Mouse (Mus musculus) liver, embryonic 14.5 days (tissue): Measurements from ENCODE around the gene Nr5a1. TPM values are rescaled to one million over a fixed set of nuclear protein-coding genes. Genes with fewer than 3 reads are reported as not detected.

Source experiments
- ATAC-seq: fragments of 200-750 bp; cut with Nextera tagmentation; 2 replicates; pipeline ENCODE4 v1.8.0; 2017; ENCODE audit warnings: moderate number of reproducible peaks, mild to moderate bottlenecking, moderate library complexity; ENCODE audit not compliant: insufficient read depth
- DNase-seq, 3 experiments: peaks; one replicate each; pipeline ENCODE4 v3.0.0-alpha.2; 2012 to 2013; ENCODE audit warnings: low read depth in 3 of 3, low spot score in 3 of 3
- H3K27ac ChIP-seq: fragments of 300-500 bp; sonication (generic); 2 replicates; pipeline ENCODE4 v1.5.1; 2014; ENCODE audit warnings: moderate library complexity, mild to moderate bottlenecking, control low read depth, inconsistent platforms
- H3K27me3 ChIP-seq: fragments of 300-500 bp; sonication (generic); 2 replicates; pipeline ENCODE4 v1.6.1; 2014; ENCODE audit warnings: mild to moderate bottlenecking, low read length, moderate library complexity; ENCODE audit not compliant: control insufficient read depth, insufficient read depth
- H3K36me3 ChIP-seq: fragments of 300-500 bp; sonication (generic); replicated peaks from 2 replicates; pipeline ENCODE4 v1.6.1; 2014; ENCODE audit warnings: low read depth; ENCODE audit not compliant: control insufficient read depth, insufficient read depth
- H3K4me1 ChIP-seq, 2 experiments: fragments of 200-500 bp in 1 of 2; fragments of 300-500 bp in 1 of 2; sonication (generic) in 1 of 2; replicated peaks; 2 replicates each; pipeline ENCODE4 v1.6.1; 2012 to 2014; ENCODE audit warnings: antibody characterized with exemption in 1 of 2, inconsistent platforms in 1 of 2, low read length in 1 of 2; ENCODE audit not compliant: control insufficient read depth in 2 of 2, insufficient read depth in 2 of 2
- H3K4me2 ChIP-seq: fragments of 300-500 bp; sonication (generic); 2 replicates; pipeline ENCODE4 v1.6.1; 2014; ENCODE audit warnings: low read depth, mild to moderate bottlenecking, control low read depth, moderate library complexity
- H3K4me3 ChIP-seq, 2 experiments: fragments of 200-500 bp in 1 of 2; fragments of 300-500 bp in 1 of 2; sonication (generic) in 1 of 2; 2 replicates each; pipeline ENCODE4 v1.5.1; 2012 to 2014; ENCODE audit warnings: low read depth in 2 of 2, low read length in 2 of 2, mild to moderate bottlenecking in 2 of 2, control low read depth in 1 of 2, inconsistent platforms in 1 of 2, moderate library complexity in 1 of 2; ENCODE audit not compliant: insufficient read depth in 1 of 2
- H3K9ac ChIP-seq: fragments of 300-500 bp; sonication (generic); replicated peaks from 2 replicates; pipeline ENCODE4 v1.6.1; 2014; ENCODE audit warnings: mild to moderate bottlenecking, control low read depth, moderate library complexity
- H3K9me3 ChIP-seq: fragments of 300-500 bp; sonication (generic); 2 replicates; pipeline ENCODE4 v1.6.1; 2016; ENCODE audit warnings: low read length, mixed read lengths; ENCODE audit not compliant: control insufficient read depth
- CTCF ChIP-seq: IDR thresholded peaks from 2 replicates; pipeline ENCODE4 v1.5.1; 2016; ENCODE audit warnings: antibody characterized with exemption, low read depth, control low read depth
- EP300 ChIP-seq: IDR thresholded peaks from 2 replicates; pipeline ENCODE4 v1.6.1; 2016; ENCODE audit warnings: antibody characterized with exemption, low read depth
- WGBS: fragments of 180-500 bp; shearing (Covaris S2); extraction: QIAGEN DNeasy Blood & Tissue Kit; methylation state at CpG from one replicate; pipeline ENCODE4 v1.1.7; 2014; ENCODE audit not compliant: insufficient replicate concordance; 5-methylcytosine and 5-hydroxymethylcytosine counted together
- polyA plus RNA-seq, 2 experiments: library from polyadenylated mRNA; depleted of rRNA in 1 of 2; stranded (reverse) in 1 of 2; unstranded in 1 of 2; fragments of >200 nt; fragmentation: Nextera tagmentation in 1 of 2; extraction: Ambion mirVana in 1 of 2; gene quantifications; 2 replicates each; pipeline versions ENCODE4 v1.2.1 to v1.2.3; 2012 to 2014

Gene Nr5a1
- polyA plus RNA-seq, 2 experiments: not detected

- H3K27ac ChIP-seq: no peak overlapping the region
- no peak overlapping the region for H3K4me3 ChIP-seq
- H3K4me1 ChIP-seq: no peaks in the 10 kb centered on the region
- TF ChIP-seq CTCF (peak; percentile 54), EP300 (no peak)
- ATAC-seq (no peak), DNase-seq (no peak)
- no peaks in the 10 kb centered on the region for H3K36me3 ChIP-seq
- H3K9ac ChIP-seq: no peak overlapping the region
- no peaks in the 10 kb centered on the region for H3K27me3 ChIP-seq
- H3K9me3 ChIP-seq: no peaks in the 10 kb centered on the region
- H3K4me2 ChIP-seq: no peak overlapping the region
- WGBS: 51% methylated on average over 9 of the region's 9 CpGs
Observed at GRCm38 (mm10) chr2:38675366-38675969, 38.9 kb downstream of the Nr5a1 start.

- no peaks in the 10 kb centered on the region for H3K9me3 ChIP-seq
- DNase-seq: no peak
- H3K27me3 ChIP-seq: no peaks in the 10 kb centered on the region; the same call in 1 of the 2 replicates
- H3K4me2 ChIP-seq: no peak overlapping the region
- ATAC-seq: no peak
- H3K4me1 ChIP-seq: no peaks in the 10 kb centered on the region
- WGBS: 52% methylated on average over 11 of the region's 11 CpGs
- H3K36me3 ChIP-seq: no peaks in the 10 kb centered on the region
- TF ChIP-seq CTCF (no peak), EP300 (no peak)
- H3K9ac ChIP-seq: no peak overlapping the region
- H3K4me3 ChIP-seq: no peak overlapping the region
- no peak overlapping the region for H3K27ac ChIP-seq
Observed at GRCm38 (mm10) chr2:38672496-38672895, 41.8 kb downstream of the Nr5a1 start.

GRCm38 (mm10) chr2:38668802-38669580 lies 45.4 kb downstream of the Nr5a1 start:
- ATAC-seq (no peak), DNase-seq (peak in 1 of 3 experiments; percentile 9)
- H3K27me3 ChIP-seq: no peaks in the 10 kb centered on the region; the same call in 1 of the 2 replicates
- no peaks in the 10 kb centered on the region for H3K4me1 ChIP-seq
- TF ChIP-seq CTCF (peak; percentile 36), EP300 (no peak)
- H3K27ac ChIP-seq: no peak overlapping the region
- WGBS: 16% methylated on average over 17 of the region's 17 CpGs
- no peak overlapping the region for H3K4me2 ChIP-seq
- H3K4me3 ChIP-seq: no peak overlapping the region
- H3K36me3 ChIP-seq: no peaks in the 10 kb centered on the region
- H3K9ac ChIP-seq: no peak overlapping the region
- no peaks in the 10 kb centered on the region for H3K9me3 ChIP-seq

DNA sequence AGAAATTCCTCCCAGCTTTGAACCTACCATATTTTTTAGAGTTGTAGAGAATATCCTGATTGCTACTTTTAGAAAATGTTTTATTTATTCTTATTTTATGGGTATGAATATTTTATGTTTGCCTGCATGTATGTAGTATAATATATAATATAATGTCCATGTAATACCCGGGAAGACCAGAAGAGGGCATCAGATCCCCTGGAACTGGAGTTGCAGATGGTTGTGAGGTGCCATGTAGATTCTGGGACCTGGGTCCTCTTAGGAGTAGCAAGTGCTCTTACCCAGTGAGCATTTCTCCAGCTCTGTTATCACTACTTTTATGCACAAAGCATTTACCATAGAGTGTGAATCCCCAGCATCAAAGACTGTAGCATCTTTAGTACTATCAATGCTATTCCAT lies 52.9 kb downstream of the Nr5a1 start:
- Histone ChIP-seq H3K4me1 (peaks cover 0 to 3% of the 10 kb centered on the region in 2 experiments; a peak in 1 of 4 replicates), H3K27ac (no peak overlapping the region), H3K9ac (no peak overlapping the region), H3K4me3 (no peak overlapping the region), H3K4me2 (no peak overlapping the region), H3K9me3 (no peaks in the 10 kb centered on the region), H3K27me3 (peaks cover 4% of the 10 kb centered on the region), H3K36me3 (no peaks in the 10 kb centered on the region)
- no peak for DNase-seq
- TF ChIP-seq EP300 (no peak), CTCF (peak; percentile 65)
- no peak for ATAC-seq
- WGBS: 2% methylated on average over 1 of the region's 1 CpGs

GRCm38 (mm10) chr2:38658338-38658836 lies 56.0 kb downstream of the Nr5a1 start:
- H3K27ac ChIP-seq: no peak overlapping the region
- DNase-seq: peak in 2 of 3 experiments; percentile 9 to 19

More at GRCm38 (mm10) chr2:38658338-38658836, 56.0 kb downstream of the Nr5a1 start:
- ATAC-seq: peak; percentile 65; the same call in 1 of the 2 replicates
- H3K4me3 ChIP-seq: peak overlapping the region; percentile 26 to 45
- no peak for TF ChIP-seq EP300
- TF ChIP-seq CTCF: peak; percentile 79
- under 1% methylated on average over 25 of the region's 25 CpGs for WGBS
- no peaks in the 10 kb centered on the region for H3K36me3 ChIP-seq
- peaks cover 0 to 3% of the 10 kb centered on the region in 2 experiments; a peak in 1 of 4 replicates for H3K4me1 ChIP-seq
- peaks cover 4% of the 10 kb centered on the region for H3K27me3 ChIP-seq
- no peaks in the 10 kb centered on the region for H3K9me3 ChIP-seq
- no peak overlapping the region for H3K9ac ChIP-seq
- H3K4me2 ChIP-seq: peak overlapping the region; percentile 51
